Mouse (Mus musculus) hindbrain, embryonic 11.5 days (tissue): ENCODE measurements around the gene Epha4. TPM values are rescaled to one million over a fixed set of nuclear protein-coding genes. Genes with fewer than 3 reads are reported as not detected.

Source experiments
- ATAC-seq: fragments of 200-750 bp; cut with Nextera tagmentation; 2 replicates; pipeline ENCODE4 v1.8.0; 2017; ENCODE audit warnings: mild to moderate bottlenecking, moderate TSS enrichment, moderate library complexity; ENCODE audit not compliant: low FRiP score
- DNase-seq: peaks from one replicate; pipeline ENCODE4 v3.0.0-alpha.2; 2015; ENCODE audit warnings: low spot score
- H3K27ac ChIP-seq: fragments of 300-500 bp; sonication (generic); 2 replicates; pipeline ENCODE4 v1.5.1; 2014; ENCODE audit warnings: mild to moderate bottlenecking, low read depth, low read length
- H3K27me3 ChIP-seq: fragments of 300-500 bp; sonication (generic); 2 replicates; pipeline ENCODE4 v1.6.1; 2014; ENCODE audit warnings: mild to moderate bottlenecking, low read length, moderate library complexity, mixed read lengths; ENCODE audit not compliant: control insufficient read depth, insufficient read depth
- H3K36me3 ChIP-seq: fragments of 300-500 bp; sonication (generic); 2 replicates; pipeline ENCODE4 v1.6.1; 2014; ENCODE audit warnings: mild to moderate bottlenecking, low read length, moderate library complexity, mixed read lengths; ENCODE audit not compliant: control insufficient read depth, insufficient read depth
- H3K4me1 ChIP-seq: fragments of 300-500 bp; sonication (generic); replicated peaks from 2 replicates; pipeline ENCODE4 v1.6.1; 2014; ENCODE audit warnings: low read length, mixed read lengths; ENCODE audit not compliant: control insufficient read depth, insufficient read depth
- H3K4me2 ChIP-seq: fragments of 300-500 bp; sonication (generic); replicated peaks from 2 replicates; pipeline ENCODE4 v1.6.1; 2014; ENCODE audit warnings: mild to moderate bottlenecking, low read depth, low read length
- H3K4me3 ChIP-seq: fragments of 300-500 bp; sonication (generic); 2 replicates; pipeline ENCODE4 v1.5.1; 2014; ENCODE audit warnings: low read depth, low read length
- H3K9ac ChIP-seq: fragments of 300-500 bp; sonication (generic); 2 replicates; pipeline ENCODE4 v1.6.1; 2014; ENCODE audit warnings: low read depth, low read length
- H3K9me3 ChIP-seq: fragments of 300-500 bp; sonication (generic); 2 replicates; pipeline ENCODE4 v1.6.1; 2016; ENCODE audit warnings: low read length; ENCODE audit not compliant: control insufficient read depth
- WGBS: fragments of 180-500 bp; shearing (Covaris S2); extraction: QIAGEN DNeasy Blood & Tissue Kit; methylation state at CpG from one replicate; pipeline ENCODE4 v1.1.7; 2014; 5-methylcytosine and 5-hydroxymethylcytosine counted together
- polyA plus RNA-seq: library from polyadenylated mRNA; unstranded; fragments of >200 nt; fragmentation: Nextera tagmentation; extraction: Ambion mirVana; gene quantifications from 2 replicates; pipeline ENCODE4 v1.2.1, GENCODE M21; 2014

Epha4 gene
- polyA plus RNA-seq, 1 experiment from 2014 or later, result 25.9 TPM

DNA sequence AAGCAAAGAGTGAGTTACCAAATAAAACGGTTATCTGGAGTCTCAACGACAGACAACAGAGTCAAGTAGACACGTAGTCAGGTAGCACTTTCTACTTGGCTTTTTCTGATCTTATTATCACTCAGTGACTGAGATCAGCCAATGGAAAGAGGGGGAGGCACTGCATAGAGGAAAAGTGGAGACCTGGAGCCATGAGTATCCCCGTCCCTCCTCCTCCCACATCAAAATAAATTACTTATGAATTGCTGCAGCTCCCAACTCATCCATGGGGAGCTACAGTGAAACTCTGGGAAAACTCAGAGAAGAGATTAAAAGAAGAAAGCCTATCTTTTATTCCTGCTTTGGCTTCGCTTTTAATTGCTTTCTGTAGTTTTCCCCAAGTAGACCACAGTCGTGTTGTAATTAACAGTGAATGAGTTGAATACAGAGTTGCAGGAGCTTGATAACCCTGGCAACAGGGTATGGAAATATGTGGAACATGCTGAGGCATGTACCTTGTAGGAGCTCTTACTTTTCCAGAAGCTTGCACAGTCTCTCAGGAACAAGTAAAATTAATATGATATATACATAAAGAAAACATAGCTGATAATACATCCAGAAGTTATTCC, 17.8 kb upstream of the Epha4 start:
- H3K36me3 ChIP-seq, result no peaks in the 10 kb centered on the region
- WGBS, result 45% methylated on average over 6 of the region's 6 CpGs
- no peaks in the 10 kb centered on the region for H3K4me1 ChIP-seq
- no peak overlapping the region for H3K4me2 ChIP-seq
- H3K27ac ChIP-seq, result no peak overlapping the region
- ATAC-seq, result no peak
- no peaks in the 10 kb centered on the region for H3K9me3 ChIP-seq
- no peak overlapping the region for H3K4me3 ChIP-seq
- no peak for DNase-seq
- H3K9ac ChIP-seq, result no peak overlapping the region
- H3K27me3 ChIP-seq, result no peaks in the 10 kb centered on the region

DNA sequence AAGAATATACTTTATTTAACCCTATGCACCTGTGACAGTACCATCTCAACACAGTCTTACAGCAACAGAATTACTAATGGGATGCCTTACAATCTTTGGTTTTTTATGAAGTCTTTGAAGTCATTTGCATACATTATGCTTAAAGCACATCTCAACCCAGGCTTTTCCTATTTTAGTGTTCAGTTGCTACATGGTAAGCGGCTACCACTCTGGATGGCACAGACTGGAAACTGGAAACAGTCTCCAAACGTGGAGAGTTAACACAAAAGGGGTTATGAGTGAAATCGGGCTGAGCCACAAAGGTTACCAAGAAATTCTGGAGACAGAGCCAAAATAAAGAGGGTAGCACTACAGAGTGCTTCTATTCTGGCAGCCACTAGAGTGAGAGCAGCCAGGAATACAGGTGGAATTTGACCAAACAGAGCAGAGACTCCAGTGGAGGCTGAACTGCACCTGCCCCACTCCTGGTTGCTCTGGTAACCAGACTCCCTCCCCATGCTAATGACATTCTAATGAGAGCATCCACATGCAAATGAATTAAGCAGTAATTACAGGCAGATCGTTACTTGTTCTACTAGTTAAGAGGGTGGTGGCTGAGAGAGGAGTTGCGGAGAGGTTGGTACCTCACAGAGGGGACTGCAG, 17.2 kb upstream of the Epha4 start:
- no peak overlapping the region for H3K4me3 ChIP-seq
- 55% methylated on average over 5 of the region's 5 CpGs for WGBS
- no peak overlapping the region for H3K27ac ChIP-seq
- H3K9ac ChIP-seq, result no peak overlapping the region
- H3K36me3 ChIP-seq, result no peaks in the 10 kb centered on the region
- DNase-seq, result no peak
- H3K9me3 ChIP-seq, result no peaks in the 10 kb centered on the region
- no peaks in the 10 kb centered on the region for H3K27me3 ChIP-seq
- no peak for ATAC-seq
- no peak overlapping the region for H3K4me2 ChIP-seq
- H3K4me1 ChIP-seq, result no peaks in the 10 kb centered on the region

DNA sequence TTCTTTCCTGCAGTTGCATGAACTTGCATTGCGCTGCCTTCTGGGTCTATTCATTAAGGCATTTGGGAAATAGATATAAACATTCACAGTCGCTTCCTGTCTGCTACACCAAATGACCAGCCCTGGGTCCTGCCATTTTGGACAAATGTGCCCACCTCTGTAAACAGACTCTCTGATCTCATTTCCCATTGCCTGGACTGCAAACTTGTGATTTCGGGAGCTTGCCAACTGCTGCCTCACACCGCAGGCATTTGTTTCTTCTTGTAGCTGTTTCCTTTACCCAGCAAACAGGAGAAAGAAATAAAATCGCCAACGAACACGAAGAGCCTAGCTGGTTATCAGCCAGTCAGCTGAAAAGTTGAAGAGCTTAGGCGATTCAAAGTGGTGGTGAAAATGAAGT, 10.2 kb upstream of the Epha4 start:
- Histone ChIP-seq H3K27me3 (no peaks in the 10 kb centered on the region), H3K36me3 (no peaks in the 10 kb centered on the region), H3K4me2 (no peak overlapping the region), H3K4me1 (peaks cover 8% of the 10 kb centered on the region; the same call in 1 of the 2 replicates), H3K9me3 (no peaks in the 10 kb centered on the region), H3K27ac (no peak overlapping the region), H3K9ac (no peak overlapping the region), H3K4me3 (no peak overlapping the region)
- WGBS, result 88% methylated on average over 8 of the region's 8 CpGs
- ATAC-seq (no peak), DNase-seq (no peak)

DNA sequence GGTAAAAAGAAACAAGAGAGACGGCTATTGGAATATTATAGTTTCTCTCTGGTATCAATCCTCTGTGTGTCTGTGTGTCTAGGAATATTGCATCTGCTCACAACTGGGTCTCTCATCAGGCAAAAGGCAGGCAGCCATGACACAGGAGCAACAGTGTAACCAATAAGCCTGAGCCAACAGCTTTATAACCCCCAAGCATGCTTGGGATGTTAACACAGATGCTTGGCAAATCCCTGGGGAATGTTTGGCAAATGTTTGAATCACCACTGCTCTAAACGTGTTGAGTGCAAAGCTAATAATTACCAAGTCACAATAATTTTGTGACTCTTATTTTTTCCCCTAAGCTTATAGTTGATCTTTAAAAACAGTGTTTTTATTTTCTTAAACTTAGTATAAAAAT, 8.5 kb upstream of the Epha4 start:
- WGBS, result 71% methylated on average over 2 of the region's 2 CpGs
- no peak overlapping the region for H3K4me3 ChIP-seq
- no peak overlapping the region for H3K27ac ChIP-seq
- H3K9me3 ChIP-seq, result no peaks in the 10 kb centered on the region
- no peak overlapping the region for H3K4me2 ChIP-seq
- H3K27me3 ChIP-seq, result no peaks in the 10 kb centered on the region
- no peak for DNase-seq
- H3K4me1 ChIP-seq, result peaks cover 8% of the 10 kb centered on the region; the same call in 1 of the 2 replicates
- no peak overlapping the region for H3K9ac ChIP-seq
- no peaks in the 10 kb centered on the region for H3K36me3 ChIP-seq
- no peak for ATAC-seq

DNA sequence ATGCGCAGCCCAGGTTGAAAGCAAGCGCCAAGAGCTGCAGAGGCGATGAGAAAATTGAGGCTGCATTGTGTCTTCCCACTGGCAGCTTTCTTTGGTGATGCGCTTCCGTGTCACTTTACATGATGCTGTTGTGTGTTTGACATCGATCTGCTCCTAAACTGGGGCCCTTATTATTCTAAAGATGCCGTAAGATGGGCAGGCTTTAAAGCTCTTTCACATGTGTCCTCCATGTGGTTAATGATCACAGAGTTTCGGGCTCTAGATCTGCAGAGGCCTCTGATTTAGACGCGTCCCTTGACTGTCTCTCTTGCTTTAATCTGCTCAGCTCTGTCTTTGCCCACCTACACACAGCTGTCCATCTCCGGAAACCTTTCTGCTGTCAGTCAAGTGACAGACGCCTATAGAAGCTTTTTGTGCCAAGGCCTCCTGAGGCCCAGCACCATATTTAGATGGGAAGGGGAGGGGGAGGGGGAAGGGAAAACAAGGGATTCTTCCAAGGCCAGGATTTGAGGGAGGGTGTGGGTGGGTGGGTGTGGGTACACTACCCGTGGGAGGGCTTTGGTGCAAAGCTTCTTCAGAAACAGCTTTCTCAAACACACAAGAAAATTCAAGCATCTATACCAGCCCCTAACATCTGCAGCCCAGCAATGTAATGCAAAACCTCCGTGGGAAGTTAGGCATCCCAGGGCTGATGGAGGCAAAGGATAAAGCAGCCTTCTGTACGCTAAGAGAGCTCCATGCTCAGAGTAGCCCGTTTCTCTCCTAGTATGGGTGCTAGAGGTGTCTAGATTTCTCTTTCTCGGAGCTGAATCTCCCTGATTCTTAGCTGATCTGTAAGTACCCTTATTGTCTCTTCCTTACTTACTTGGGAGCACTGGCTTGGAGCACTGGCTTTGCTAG, 7.0 kb upstream of the Epha4 start:
- Histone ChIP-seq H3K9me3 (no peaks in the 10 kb centered on the region), H3K27me3 (no peaks in the 10 kb centered on the region), H3K4me3 (no peak overlapping the region), H3K4me1 (peaks cover 8% of the 10 kb centered on the region; the same call in 1 of the 2 replicates), H3K4me2 (0 out of 2 replicates have a peak overlapping the region, but pooled peaks have one; percentile 25), H3K27ac (peak overlapping the region; percentile 60), H3K9ac (0 out of 2 replicates have a peak overlapping the region, but pooled peaks have one; percentile 11), H3K36me3 (no peaks in the 10 kb centered on the region)
- 7% methylated on average over 17 of the region's 17 CpGs for WGBS
- DNase-seq, result peak; percentile 52
- ATAC-seq, result peak; percentile 80

DNA sequence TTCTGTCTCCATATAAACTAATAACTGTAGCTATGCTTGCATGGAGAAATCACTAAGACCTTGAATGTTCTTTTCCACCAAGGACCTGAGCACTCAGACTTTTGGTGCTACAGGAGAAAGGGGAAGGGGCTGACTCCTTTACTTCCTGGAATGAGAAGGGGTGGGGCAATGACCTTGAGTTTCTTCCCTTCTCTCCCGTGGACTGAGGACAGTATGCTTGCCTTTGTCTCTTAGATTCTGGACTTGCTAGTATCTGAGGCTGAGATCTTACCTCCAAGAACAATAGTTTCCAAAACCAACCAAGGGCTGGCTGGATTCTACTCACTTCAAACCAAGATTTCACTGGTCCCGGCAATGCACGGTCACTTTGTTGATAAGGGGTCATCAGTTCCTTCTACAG, 3.8 kb upstream of the Epha4 start:
- Histone ChIP-seq H3K27ac (no peak overlapping the region), H3K4me3 (no peak overlapping the region), H3K4me1 (peaks cover 8% of the 10 kb centered on the region; the same call in 1 of the 2 replicates), H3K36me3 (no peaks in the 10 kb centered on the region), H3K27me3 (no peaks in the 10 kb centered on the region; the same call in 1 of the 2 replicates), H3K9ac (no peak overlapping the region), H3K9me3 (no peaks in the 10 kb centered on the region), H3K4me2 (no peak overlapping the region)
- WGBS, result 71% methylated on average over 3 of the region's 3 CpGs
- DNase-seq (no peak), ATAC-seq (no peak)

DNA sequence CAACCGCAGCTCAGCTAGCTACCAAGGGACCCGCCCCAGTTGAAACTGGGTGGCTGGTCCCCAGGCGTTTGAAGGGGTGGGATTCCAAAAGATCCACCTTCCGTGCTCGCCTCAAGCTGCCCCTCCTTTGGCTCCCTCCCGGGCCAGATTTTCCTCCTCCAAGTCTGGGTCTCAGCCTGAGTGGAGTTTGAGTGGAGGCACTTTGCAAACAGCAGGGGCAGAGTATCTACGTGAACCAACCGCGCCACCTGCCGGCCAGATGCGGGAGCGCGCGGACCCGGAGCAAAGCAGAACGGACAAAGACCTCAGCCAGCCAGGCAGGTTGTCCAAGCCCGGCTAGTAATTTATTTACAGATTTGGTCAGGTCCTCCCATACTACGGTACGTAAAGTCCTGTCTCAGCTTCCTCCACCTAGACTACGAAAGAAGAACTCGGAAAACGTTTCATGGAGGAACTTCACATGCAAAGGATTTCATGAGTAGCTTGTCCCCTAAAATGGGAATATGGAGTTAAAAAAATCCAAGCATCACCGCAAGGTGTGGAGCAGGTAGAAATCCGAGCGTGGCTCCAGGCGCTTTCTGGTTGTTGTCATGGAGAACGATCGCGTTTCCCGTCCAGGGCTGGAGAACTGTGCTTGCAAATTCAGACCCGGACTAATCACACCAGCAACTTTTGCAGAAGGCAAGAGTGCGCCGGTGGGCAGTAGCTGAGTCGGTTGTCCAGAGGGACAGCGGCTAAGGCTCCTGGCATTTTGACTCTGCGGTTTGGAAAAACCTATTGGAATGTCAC, 1.5 kb upstream of the Epha4 start:
- DNase-seq (peak; percentile 95), ATAC-seq (peak; percentile 23)
- Histone ChIP-seq H3K27ac (peak overlapping the region; percentile 31; the same call in 1 of the 2 replicates), H3K4me3 (peak overlapping the region; percentile 76), H3K9ac (peak overlapping the region; percentile 65), H3K4me1 (0 out of 2 replicates have a peak, but pooled peaks cover 2% of the 10 kb centered on the region), H3K4me2 (peak overlapping the region; percentile 93), H3K36me3 (no peaks in the 10 kb centered on the region), H3K27me3 (no peaks in the 10 kb centered on the region; the same call in 1 of the 2 replicates), H3K9me3 (no peaks in the 10 kb centered on the region)
- 1% methylated on average over 36 of the region's 36 CpGs for WGBS

DNA sequence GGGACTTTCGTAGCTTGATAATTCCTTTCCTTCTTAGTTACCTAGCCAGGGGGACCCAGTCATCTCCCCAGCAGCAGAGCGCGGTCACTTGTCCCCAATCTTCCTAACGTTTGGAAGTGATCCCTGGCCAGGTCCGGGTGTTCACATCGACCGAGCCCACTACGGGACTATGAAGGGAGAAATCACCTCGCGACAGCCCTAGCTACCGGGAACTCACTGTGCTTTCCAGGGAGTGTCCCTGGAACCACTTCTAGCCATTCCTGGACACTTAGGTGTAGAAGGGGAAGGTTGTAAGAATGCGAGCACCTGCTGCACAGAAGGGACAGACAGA, 728 bp upstream of the Epha4 start:
- under 1% methylated on average over 12 of the region's 12 CpGs for WGBS
- DNase-seq, result peak; percentile 70
- no peak for ATAC-seq
- peak overlapping the region; percentile 31; the same call in 1 of the 2 replicates for H3K27ac ChIP-seq
- H3K4me1 ChIP-seq, result no peaks in the 10 kb centered on the region
- peak overlapping the region; percentile 93 for H3K4me2 ChIP-seq
- peak overlapping the region; percentile 76 for H3K4me3 ChIP-seq
- peak overlapping the region; percentile 65 for H3K9ac ChIP-seq
- H3K36me3 ChIP-seq, result no peaks in the 10 kb centered on the region
- no peaks in the 10 kb centered on the region; the same call in 1 of the 2 replicates for H3K27me3 ChIP-seq
- no peaks in the 10 kb centered on the region for H3K9me3 ChIP-seq
